Mouse (Mus musculus) liver, embryonic 15.5 days (tissue): ENCODE results near the gene Serpinh1. TPM values are rescaled to one million over a fixed set of nuclear protein-coding genes. Genes with fewer than 3 reads are reported as not detected.

Source experiments
- ATAC-seq: fragments of 200-750 bp; cut with Nextera tagmentation; 2 replicates; pipeline ENCODE4 v1.8.0; 2017; ENCODE audit warnings: moderate number of reproducible peaks, mild to moderate bottlenecking, moderate library complexity; ENCODE audit not compliant: insufficient read depth
- H3K27ac ChIP-seq: fragments of 300-500 bp; sonication (generic); replicated peaks from 2 replicates; pipeline ENCODE4 v1.5.1; 2015; ENCODE audit warnings: mild to moderate bottlenecking, inconsistent platforms
- H3K27me3 ChIP-seq: fragments of 300-500 bp; sonication (generic); 2 replicates; pipeline ENCODE4 v1.6.1; 2015; ENCODE audit warnings: mild to moderate bottlenecking, inconsistent platforms
- H3K36me3 ChIP-seq: fragments of 300-500 bp; sonication (generic); replicated peaks from 2 replicates; pipeline ENCODE4 v1.6.1; 2015; ENCODE audit warnings: moderate library complexity, mild to moderate bottlenecking, inconsistent platforms
- H3K4me1 ChIP-seq: fragments of 300-500 bp; sonication (generic); replicated peaks from 2 replicates; pipeline ENCODE4 v1.6.1; 2015; ENCODE audit warnings: inconsistent platforms
- H3K4me2 ChIP-seq: fragments of 300-500 bp; sonication (generic); 2 replicates; pipeline ENCODE4 v1.6.1; 2015; ENCODE audit warnings: moderate library complexity, mild to moderate bottlenecking, inconsistent platforms
- H3K4me3 ChIP-seq: fragments of 300-500 bp; sonication (generic); replicated peaks from 2 replicates; pipeline ENCODE4 v1.5.1; 2015; ENCODE audit warnings: mild to moderate bottlenecking, inconsistent platforms
- H3K9ac ChIP-seq: fragments of 300-500 bp; sonication (generic); 2 replicates; pipeline ENCODE4 v1.6.1; 2015; ENCODE audit warnings: moderate library complexity, mild to moderate bottlenecking, inconsistent platforms
- H3K9me3 ChIP-seq: fragments of 300-500 bp; sonication (generic); replicated peaks from 2 replicates; pipeline ENCODE4 v1.6.1; 2016; ENCODE audit warnings: inconsistent platforms
- WGBS: fragments of 180-500 bp; shearing (Covaris S2); methylation state at CpG from one replicate; pipeline ENCODE4 v1.1.7; 2015; ENCODE audit warnings: mixed read lengths; ENCODE audit not compliant: insufficient replicate concordance; 5-methylcytosine and 5-hydroxymethylcytosine counted together
- polyA plus RNA-seq: library from polyadenylated mRNA; unstranded; fragments of >200 nt; fragmentation: Nextera tagmentation; extraction: Ambion mirVana; gene quantifications from 2 replicates; pipeline ENCODE4 v1.2.1, GENCODE M21; 2015

Serpinh1 gene
- polyA plus RNA-seq, 1 experiment from 2014 or later: 80.5 TPM

DNA sequence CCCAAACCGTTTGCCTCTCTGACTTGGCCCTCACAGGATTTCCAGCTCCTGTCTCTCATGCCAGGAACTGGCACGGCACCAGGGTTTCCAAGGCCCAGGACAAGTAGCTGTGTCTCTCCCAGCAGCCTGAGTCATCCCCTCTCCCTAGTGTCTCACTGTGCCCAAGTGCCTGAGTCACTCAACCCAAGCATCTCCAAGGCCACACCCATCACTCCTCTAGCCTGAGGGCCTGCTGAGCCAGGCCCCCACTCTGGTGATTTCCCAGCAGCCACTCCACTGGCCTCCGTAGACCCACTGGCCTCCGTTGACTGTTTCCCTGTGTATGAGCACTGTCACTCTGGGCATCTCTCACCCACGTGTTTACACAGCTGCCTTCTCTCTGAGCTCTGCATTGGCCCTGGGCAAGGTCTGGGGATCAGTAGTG, 48.1 kb downstream of the Serpinh1 start:
- H3K36me3 ChIP-seq: no peaks in the 10 kb centered on the region
- no peak for ATAC-seq
- H3K9ac ChIP-seq: no peak overlapping the region
- H3K4me3 ChIP-seq: no peak overlapping the region
- H3K4me2 ChIP-seq: no peak overlapping the region
- H3K4me1 ChIP-seq: no peaks in the 10 kb centered on the region
- H3K27me3 ChIP-seq: no peaks in the 10 kb centered on the region
- H3K27ac ChIP-seq: no peak overlapping the region
- WGBS: 48% methylated on average over 5 of the region's 5 CpGs
- no peaks in the 10 kb centered on the region for H3K9me3 ChIP-seq

DNA sequence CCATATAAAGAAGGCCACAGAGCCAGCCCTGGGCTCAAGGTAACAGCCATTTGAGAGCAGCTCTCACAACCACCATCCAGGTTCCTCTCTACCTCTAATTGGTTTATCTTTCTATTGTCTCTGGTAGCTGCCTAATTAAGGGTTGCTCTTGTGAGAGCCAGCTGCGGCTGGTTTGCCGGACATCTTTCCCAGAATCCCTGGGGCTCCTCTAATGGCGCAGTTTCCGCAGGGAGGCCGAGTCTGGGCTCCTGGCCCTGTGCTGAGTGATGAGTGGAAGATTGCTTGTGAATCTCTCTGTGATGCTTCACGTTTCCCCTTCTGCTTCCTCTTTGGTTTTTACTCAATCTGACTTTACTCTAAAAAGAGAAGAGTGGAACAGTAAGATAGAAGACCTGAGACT, 49.0 kb downstream of the Serpinh1 start:
- ATAC-seq: no peak
- H3K4me1 ChIP-seq: no peaks in the 10 kb centered on the region
- no peaks in the 10 kb centered on the region for H3K36me3 ChIP-seq
- H3K4me2 ChIP-seq: no peak overlapping the region
- no peak overlapping the region for H3K4me3 ChIP-seq
- H3K9ac ChIP-seq: no peak overlapping the region
- no peak overlapping the region for H3K27ac ChIP-seq
- H3K27me3 ChIP-seq: no peaks in the 10 kb centered on the region
- H3K9me3 ChIP-seq: no peaks in the 10 kb centered on the region
- 48% methylated on average over 6 of the region's 6 CpGs for WGBS

DNA sequence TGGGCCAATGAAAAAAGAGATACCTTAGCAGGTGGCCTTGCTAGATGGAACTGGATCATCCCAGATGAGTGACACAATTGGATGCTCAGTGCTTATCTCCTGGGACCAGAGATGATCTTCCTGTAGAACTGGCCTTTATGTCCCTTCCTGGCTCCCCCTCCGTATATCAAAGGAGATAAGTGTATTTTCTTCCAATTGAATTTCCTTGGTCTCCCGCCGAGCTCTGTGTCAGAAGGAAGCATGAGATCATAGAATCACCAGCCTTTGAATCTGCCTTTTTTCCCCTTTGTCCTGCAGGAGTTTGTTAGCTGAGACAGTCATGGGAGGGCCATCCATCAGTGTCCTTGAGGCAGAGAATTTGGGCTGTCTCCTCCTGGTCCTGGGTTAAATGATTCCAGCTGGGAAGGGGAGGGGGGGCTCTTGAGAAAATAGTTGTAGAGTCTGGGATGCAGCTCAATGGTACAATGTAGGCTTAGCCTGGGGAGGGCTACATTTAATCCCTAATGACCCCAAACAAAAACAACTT, 52.3 kb downstream of the Serpinh1 start:
- H3K27ac ChIP-seq: no peak overlapping the region
- H3K27me3 ChIP-seq: no peaks in the 10 kb centered on the region
- H3K4me1 ChIP-seq: no peaks in the 10 kb centered on the region
- H3K4me3 ChIP-seq: no peak overlapping the region
- H3K9me3 ChIP-seq: no peaks in the 10 kb centered on the region
- no peak overlapping the region for H3K4me2 ChIP-seq
- H3K36me3 ChIP-seq: no peaks in the 10 kb centered on the region
- H3K9ac ChIP-seq: no peak overlapping the region
- 31% methylated on average over 3 of the region's 3 CpGs for WGBS
- ATAC-seq: no peak

Other genes with a start within 250 kb of the Serpinh1 start
- 8.3 and 9.7 TPM in 2 replicates for gene Uvrag, start 212.1 kb downstream of the Serpinh1 start, polyA plus RNA-seq
- gene Dgat2, start 170.5 kb downstream of the Serpinh1 start, polyA plus RNA-seq: 137 and 174 TPM in 2 replicates
- 30.7 and 30.9 TPM in 2 replicates for gene Mogat2, start 114.6 kb downstream of the Serpinh1 start, polyA plus RNA-seq
- gene Map6, start 85.8 kb downstream of the Serpinh1 start, polyA plus RNA-seq: 0.12 and 0.18 TPM in 2 replicates
- 1.9 and 2.1 TPM in 2 replicates for gene Gdpd5, start 28.2 kb upstream of the Serpinh1 start, polyA plus RNA-seq
- 0.06 and 0.09 TPM in 2 replicates for gene Klhl35, start 112.8 kb upstream of the Serpinh1 start, polyA plus RNA-seq
- gene Rps3, start 130.5 kb upstream of the Serpinh1 start, polyA plus RNA-seq: 380 and 449 TPM in 2 replicates
- gene Arrb1, start 182.2 kb upstream of the Serpinh1 start, polyA plus RNA-seq: 97.2 and 101 TPM in 2 replicates